Mouse (Mus musculus) c-Kit-negative CD71-positive TER-119-positive erythroid progenitor cells, embryonic 14.5 days (primary cell): Measurements from ENCODE around the gene Zcchc3.
"Not testable (repeated sequence)": the region's sequence is repeated elsewhere in the genome, so short reads cannot be mapped to it uniquely, and the experiment has no call there.

Experiments used
- DNase-seq: peaks from one replicate; pipeline ENCODE4 v3.0.0-alpha.2; 2013; ENCODE audit warnings: low read depth, low spot score

Gene Zcchc3

DNA sequence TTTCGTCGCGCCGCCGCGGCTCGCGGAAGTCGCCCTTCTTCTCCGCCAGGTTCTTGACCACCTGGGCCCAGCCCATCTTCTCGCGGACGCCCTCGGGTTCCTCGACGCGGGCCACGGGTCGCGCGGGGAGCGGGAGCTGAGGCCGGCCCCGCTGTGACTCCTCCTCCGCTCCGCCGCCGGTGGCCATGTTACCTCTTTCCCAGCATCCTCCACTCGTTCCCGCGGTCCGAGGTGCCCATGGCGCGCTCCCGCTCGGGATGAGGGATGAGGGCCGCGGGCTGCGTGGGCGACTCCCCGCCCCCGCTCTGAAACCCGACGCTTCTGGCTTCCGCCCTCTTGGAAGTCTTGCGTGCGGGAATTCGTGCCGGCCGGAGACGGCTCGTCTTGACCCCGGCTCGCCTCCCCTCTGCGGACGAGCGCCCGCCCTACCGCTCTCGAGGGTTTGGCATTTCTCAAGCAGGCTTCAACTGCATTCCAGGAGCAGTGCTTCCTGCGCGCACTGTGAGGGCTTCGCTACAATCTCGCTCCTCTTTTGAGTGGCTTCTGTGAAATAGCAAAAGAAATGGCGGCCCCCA lies at the start of gene Zcchc3:
Gene Zcchc3 (minus strand): TSS at position 437 of the 575 bp plus-strand sequence.
- DNase-seq: peak; percentile 67

DNA sequence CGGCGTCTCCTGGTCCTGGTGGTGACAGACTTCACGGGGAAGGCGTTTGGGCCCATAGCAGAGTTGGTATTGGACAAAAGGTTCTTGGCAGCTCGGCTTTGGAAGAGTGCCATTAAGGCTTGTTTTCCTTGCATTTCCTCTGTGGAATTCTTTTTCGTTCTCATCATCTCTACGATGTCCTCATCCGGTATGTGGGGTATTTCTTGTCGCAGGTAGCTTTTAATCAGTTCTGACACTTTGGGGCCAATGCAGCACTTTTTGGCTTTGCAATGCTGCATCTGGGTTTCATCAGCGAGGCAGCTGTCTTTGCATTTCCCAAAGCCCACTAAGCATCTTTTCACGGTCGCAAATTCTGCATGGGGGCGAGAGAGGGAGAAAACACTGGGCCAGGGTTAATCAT lies 44.4 kb upstream of the Zcchc3 start:
- DNase-seq: no peak

DNA sequence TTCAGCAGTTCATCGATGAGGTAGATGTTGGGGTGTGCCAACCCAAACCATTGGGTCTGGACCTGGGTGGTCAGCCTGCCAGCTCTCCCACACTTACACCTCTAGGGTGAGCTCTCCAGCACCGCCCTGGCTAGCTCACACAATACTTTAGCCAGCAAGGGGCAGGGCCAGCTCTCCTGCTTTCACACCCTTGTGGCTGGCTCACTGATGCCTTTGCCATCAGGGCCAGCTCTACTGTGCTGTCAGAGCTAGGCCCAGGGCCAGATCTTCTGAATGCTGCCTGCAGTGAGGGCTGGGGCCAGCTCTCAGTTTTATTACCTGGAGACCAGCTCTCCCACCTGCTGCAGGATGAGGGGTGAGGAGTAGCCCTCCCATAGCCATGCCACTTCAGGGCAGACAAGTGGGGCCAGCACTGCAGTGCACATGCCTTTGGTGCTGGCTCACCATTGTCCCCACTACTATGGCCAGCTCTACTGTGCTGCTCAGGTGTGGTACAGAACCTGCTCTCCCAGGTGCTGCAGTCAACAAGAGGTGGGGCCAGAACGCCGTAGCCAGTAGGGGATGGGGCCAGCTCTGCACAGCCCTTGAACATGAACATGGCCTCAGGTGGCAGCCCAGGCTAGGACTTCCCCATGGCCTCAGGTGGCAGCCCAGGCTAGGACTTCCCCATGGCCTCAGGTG lies 37.4 kb upstream of the Zcchc3 start:
- no peak for DNase-seq

DNA sequence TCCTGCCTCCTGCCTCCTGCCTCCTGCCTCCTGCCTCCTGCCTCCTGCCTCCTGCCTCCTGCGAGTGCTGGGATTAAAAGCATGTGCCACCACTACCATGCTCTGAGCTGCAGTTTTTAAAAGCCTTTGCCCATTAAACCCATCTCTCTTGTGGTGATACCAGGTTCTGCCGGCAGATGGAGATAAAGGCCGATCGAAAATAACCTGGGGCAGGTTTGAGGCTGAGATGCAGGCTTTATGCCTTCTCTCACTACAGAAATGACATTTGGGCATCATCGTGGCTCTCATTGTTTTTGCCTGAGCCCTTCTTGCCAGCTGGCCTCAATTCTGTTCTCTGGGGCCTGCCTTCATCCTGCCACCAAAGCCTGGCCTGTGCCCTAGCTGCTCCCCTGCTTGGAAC lies 35.4 kb upstream of the Zcchc3 start:
- no peak for DNase-seq

DNA sequence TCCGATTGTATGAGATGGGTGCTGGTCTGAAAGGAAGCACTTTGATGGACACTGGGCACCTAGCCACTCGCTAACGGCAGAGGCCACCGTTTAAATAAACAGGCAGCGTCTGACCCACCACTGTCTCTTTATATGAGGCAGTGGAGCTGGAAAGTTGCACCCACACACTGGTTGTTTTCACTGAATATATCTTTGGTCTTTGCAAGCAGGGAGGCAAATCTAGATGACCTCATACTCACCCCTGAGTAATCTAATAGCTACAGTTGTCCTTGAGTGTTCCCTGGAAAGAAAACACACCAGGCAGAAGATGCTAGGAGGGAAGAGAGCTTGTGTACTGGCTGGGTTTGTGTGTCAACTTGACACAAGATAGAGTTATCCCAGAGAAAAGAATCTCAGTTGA lies 32.6 kb upstream of the Zcchc3 start:
- no peak for DNase-seq

DNA sequence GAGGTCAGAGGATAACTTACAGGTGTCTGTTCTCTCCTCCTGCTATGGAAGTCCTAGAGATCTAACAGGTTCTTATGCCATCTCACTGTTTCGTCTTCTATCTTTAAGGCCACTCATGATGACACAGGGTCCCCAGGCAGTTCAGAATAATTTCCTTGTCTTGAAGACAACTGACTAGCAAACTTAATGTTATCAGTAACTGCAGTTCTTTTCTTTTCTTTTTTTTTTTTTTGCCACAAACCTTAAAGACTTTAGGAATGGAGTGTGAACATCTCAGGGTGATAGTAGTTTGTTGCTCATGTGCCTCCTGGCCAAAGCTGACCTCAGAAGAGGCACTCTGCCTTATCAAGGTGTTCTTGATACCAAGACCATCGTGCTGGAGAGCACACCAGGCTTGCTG lies 31.8 kb upstream of the Zcchc3 start:
- DNase-seq: no peak

DNA sequence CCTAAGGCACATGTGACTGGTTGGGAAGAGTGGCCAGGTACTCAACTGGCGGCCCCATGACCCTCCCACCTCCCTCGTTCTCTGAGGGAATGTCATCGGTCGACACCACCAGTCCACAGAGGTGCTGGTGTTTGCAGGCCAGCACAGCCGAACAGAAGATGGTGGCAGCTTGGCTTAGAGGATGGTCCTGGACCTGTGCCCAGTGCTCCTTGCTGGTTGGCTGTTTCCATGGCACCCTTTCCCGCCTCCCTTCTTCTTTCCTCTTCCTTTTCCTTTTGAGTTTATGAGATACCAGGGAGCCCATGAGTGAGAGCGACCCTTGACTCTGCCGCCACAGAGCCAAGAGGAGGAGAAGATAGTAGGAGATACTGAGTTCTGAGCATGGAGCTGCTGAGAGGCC lies 28.5 kb upstream of the Zcchc3 start:
- no peak for DNase-seq

DNA sequence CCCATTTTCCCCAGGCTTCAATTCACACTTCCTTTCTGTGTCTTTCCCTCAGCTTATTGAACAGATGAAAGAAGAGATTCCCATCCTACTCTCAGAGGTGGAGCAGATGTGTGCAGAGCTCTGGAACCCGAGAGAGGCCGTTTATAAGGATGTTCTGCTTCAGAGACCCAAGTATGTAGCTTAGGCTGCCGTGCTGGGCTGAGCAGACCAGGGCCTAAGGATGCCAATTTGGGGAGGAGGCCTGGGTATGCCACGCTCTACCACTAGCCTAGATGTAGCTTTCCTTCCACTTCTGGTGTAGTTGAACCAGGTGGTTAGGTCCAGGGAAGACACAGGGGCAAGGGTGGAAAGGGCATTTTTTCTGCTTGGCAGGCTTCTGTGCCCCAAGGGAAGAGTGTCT lies 27.5 kb upstream of the Zcchc3 start:
- DNase-seq: no peak

DNA sequence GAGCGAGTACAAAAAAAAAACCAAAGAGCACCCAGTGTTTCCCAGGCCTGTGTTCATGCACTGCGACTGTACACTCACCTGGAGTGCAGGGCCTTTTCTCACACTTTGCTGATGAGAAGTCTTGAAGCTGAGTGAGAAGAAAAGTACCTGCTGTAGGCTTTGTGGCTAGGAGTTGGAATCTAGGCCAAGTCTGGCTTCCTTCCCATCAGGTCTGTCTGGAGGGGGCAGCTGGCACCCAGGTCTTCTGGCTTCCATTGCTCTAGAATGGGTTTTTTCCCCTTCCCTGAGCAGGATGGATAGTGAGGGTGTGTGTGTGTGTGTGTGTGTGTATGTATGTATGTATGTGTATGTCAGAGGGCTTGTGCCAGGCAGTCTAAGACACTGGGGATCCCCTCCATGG lies 25.0 kb upstream of the Zcchc3 start:
- DNase-seq: no peak

DNA sequence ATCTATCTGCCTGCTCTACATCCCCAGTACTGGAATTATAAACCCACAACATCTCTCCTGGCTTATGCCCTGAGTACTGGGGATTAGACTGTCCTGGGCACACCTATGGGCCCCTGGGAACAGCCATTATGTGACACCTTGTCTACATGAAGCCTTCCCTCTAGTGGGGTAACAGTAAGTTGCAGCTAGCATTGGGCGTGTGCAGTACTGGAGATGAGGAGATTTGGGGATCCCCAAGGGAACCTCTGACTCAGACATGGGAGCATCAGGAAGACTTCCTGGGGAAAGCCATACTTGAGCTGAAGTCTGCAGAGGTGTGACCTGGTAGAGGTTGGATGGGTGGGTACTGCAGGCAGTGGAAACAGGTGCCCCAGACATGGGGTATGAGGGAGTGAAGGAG lies 24.1 kb upstream of the Zcchc3 start:
- no peak for DNase-seq

DNA sequence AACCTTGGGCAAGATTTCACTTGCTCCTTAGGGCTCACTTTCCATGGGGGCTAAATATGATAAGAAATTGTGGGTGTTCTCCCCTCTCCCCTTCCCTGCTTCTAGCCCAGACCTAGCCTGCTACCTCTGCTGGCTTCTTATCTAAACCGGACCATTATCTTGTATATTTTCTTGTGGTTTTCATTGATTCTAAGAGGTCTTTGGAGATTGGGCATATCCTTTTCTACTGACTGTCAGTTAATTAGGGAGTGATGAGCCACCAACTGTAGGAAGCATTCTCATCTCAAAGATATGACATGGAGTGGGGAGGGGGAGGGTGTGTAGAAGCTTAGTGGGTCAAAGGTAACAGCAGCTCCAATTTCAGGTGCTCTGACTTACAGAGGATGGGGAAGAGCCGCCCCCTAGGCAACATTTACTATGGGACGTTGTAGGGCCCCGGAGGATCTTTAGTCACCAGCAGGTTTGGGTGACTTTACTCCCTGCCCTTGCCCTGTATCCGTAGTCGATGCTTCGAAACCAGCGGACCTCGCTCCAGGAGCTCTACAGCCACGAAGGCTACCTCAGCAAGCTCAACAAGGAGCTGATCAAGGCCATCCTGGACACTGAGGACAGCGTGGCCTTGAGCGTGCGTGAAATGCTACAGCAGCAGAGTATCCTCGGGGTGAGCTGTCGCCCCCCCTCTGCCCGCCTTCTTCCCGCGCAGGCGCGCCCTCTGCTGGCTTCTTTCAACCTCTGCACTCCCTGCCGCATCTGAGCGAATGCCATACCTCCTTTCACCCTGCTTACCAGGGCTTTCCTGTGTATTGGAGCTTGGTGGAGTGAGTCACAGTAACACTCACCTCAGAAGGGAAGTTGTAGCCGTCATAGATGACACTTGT lies 22.4 kb upstream of the Zcchc3 start:
- DNase-seq: peak; percentile 46

DNA sequence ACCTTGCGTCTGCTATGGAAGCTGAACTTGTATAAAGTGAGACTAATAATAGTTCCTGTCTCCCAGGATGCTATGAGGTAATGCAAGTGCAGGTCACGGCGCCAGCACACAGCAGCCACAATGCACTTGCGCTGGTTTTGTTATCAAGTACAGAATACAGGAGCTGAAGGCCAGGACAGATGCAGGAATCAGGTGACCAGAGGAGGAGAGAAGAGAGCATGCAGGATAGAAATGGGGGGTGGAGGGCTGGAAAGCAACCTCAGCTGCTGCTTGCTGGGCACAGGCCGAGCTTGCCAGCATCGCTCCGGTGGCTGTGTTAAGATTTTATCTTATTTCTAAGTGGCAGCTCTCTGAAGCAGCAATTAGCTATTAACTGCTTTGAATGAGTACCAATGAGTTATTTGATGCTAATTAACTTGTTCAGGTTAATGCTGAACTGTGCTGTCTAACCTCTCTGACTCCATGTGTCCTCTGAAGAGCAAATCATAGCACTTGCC lies 21.6 kb upstream of the Zcchc3 start:
- DNase-seq: no peak

DNA sequence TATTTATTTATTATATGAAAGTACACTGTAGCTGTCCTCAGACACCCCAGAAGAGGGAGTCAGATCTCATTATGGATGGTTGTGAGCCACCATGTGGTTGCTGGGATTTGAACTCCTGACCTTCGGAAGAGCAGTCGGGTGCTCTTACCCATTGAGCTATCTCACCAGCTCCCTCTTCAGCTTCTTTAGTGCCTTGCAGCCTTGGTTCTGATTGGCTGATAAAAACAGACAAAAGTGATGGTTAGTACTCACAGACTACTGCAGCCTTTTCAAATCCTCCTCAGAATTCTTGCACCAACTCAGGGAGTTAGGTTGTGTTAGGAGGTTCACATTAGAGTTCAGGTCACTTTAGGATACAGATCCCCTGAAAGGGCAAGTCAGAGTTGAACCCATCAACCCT lies 13.7 kb upstream of the Zcchc3 start:
- not testable (repeated sequence) for DNase-seq

DNA sequence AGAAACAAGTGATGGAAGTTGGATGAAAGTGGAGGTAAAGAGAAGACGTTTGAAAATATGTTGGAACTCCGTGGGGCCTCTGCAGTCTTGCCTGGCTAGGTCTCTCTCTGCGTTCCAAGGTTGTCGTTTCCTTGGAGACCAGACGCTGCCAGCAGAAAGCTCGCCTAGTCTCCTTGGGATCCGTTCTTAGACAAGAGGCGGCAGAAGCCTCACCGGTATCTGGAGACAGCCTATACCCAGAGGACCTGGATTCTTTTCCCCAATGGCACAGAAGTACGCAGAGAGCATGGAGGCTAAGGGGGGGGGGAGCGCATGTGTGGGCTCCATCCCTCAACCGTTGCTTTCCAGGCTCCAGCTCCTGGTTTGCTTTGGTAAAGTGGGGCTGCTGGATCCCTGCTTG lies 12.7 kb upstream of the Zcchc3 start:
- no peak for DNase-seq

DNA sequence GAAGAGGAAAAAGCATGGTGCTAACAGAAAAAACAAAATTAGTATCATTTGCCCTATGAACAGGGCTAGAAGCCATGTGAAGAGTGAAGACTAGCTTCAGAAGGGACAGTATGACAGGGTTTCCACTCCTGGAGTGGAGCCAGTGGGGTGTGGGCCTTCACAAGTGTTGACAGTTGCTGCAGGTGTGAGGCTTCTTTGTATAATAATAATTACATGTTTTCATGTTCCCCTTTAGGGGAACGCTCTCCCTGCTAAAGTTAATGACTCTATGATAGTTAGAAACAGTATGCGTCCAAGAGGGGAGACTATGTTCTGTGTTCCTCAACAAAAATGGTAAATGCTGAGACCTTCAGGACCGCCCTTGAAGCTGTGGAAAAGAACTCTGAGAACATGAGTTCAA lies 959 bp upstream of the Zcchc3 start:
- DNase-seq: no peak

DNA sequence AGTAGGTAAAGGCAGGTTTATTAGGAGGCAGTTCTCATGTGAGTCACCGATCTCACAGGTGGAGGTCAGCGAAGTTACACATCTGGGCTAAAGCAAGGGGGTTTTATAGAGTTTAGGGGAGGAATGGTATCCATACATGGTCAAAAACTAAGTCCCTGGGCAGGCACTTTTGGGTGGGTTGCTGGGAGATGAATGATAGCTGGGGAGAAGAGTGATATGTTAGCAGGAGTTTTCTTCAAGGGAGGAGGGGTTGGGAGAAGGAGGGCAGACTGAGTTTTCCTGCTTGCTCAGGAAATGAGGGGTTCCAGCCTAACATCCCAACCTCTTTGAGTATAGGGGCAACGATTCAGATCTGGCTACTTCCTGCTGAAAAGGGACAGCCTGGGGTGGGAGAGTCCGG lies 460 bp upstream of the Zcchc3 start, which contains the start of gene 6820408C15Rik:
Gene 6820408C15Rik (plus strand): TSS at position 301 of the 400 bp plus-strand sequence.
- DNase-seq: no peak

DNA sequence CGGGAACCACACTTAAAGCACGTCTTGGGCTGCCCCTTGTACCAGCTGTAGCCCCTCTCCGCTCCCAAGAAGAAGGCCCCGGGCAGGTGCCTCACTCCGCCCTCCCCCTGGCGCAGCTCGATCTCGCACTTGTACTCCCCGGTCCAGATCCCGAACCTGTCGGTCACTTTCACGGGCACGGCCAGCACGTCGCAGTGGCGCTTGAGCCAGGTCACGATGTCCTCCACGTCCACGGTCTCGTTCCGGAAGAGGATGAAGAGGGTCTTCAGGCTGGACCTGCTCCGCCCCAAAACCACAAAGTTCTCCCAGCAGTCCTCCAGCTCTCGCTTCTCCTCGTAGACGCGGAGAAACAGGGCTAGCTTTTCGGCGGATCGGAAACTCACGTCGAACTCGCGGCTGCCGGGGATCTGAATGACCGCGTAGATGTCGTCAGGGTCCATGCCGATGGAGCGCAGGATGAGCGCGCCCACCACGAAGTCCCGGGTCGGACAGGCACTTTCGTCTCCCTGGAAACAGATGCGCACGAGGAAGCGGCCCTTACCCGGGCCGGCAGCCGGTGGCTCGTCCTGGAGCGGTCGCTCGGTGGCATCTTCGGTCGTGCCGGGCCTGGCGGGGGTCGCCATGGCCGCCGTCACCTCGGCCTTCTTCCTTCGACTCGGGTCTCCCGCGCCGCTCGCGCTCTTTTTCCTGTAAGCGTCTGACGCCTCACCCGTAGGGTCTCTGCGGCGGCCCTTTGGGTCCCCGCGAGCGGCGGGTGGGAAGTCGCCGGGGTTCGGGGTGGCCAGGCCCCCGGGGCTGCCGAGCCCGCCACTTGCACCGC lies 852 bp downstream of the Zcchc3 start:
- no peak for DNase-seq

DNA sequence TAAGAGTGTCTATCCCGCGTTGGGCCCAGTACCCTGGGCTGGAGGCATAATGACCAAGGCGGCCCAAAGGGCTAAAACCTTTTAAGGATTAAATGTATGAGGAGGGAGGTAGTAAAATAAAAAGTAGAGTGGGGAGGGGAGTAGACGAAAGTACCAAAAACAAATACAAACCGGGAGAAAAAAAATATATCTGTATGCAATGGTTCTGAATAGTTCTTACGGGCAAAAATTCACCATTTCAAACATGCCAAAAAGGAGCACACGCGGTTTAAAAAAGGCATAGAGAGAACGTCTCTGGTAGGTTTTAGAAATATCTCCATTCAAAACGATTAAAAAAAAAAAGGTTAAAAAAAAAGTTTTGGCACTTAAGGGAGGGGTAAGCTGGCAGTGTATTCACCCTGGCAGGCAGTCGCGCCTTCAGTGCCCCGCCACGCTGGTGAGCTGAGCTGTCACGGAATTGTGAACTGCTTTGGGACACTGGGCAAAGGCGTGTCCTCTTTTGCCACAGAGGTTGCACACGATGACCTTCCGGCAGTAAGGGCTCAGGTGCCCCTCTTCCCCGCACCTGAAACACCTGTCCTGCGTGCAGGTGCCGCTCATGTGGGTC lies 1.6 kb downstream of the Zcchc3 start:
- DNase-seq: no peak

DNA sequence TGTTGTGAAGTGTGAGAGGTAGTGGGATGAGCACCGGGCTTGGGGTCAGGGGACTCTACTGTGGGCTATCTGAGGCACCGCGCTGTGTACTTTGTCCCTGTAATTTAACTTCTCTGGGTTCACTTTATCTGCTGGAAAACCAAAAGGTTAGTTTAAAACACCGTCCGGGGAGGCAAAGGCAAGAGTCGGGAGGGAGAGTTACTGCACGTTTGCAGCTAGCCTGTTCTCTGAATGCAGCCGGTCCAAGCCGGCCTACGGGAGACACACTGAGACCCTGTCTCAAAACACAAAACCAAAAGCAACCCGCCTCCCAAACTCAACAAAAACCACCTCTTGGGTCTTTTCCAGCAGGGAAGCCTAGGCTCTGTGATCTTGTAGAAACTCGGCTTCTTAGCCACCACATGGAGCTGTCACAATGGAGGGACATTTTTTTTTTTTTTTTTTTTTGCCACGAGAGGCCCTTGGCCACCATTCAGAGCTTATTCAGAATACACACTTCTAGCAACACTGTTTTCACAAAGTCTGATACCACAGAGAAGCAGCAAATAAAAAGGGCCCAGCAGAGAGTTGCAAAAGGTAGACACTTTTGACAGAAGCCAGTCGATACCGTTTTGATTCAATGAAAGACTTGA lies 2.2 kb downstream of the Zcchc3 start:
- no peak for DNase-seq

DNA sequence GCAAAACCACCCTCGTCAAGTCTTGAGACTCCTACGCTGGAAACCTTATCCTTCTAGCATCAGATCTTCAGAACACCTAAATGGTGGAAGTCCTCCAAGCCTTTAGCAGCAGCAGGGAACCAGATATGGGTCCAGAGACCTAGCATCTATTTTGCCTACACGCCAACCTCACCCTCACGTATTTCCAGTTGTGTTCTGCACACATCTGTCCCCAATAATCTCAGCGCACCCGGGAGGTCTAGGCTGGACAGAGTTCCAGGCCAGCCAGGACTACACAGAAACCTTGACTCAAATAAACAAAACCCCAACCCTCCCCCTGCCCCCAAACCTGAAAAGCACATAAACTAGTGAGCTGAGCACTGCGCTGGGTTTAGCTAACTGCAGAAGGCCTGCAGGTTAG lies 3.4 kb downstream of the Zcchc3 start:
- DNase-seq: no peak

DNA sequence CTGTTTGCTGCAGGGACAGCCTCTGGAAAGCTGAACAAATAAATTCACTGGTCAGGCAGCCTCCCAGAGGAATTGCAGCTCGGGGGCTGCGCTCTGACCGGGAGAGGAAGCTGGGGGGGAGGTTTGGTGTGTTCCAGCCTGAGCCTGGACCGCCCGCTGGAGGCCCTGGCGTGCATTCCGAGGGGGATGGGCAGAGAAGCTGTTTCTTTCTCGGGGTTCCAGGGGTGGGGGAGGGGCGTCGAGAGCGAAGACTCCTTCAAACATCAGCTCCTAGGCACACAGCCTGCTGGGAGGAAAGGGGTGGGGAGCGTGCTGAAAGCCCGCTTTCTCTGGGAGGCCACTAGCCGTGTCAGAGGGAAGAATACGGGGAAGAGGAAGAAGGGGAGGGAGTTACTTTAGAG lies 3.9 kb downstream of the Zcchc3 start:
- DNase-seq: no peak
